Mouse (Mus musculus) left cerebral cortex, adult 11 months (tissue): ENCODE measurements at regions not wholly inside any gene's neighbourhood (a gene's known extent, or its start where the extent isn't known, plus 50 kb on each side); places are given as distances from the start of the nearest gene placed in this dataset.
"Not testable (repeated sequence)": the region's sequence is repeated elsewhere in the genome, so short reads cannot be mapped to it uniquely, and the experiment has no call there.

Experiments used
- DNase-seq: peaks from one replicate; pipeline ENCODE4 v3.0.0; 2022; ENCODE audit warnings: low spot score

DNA sequence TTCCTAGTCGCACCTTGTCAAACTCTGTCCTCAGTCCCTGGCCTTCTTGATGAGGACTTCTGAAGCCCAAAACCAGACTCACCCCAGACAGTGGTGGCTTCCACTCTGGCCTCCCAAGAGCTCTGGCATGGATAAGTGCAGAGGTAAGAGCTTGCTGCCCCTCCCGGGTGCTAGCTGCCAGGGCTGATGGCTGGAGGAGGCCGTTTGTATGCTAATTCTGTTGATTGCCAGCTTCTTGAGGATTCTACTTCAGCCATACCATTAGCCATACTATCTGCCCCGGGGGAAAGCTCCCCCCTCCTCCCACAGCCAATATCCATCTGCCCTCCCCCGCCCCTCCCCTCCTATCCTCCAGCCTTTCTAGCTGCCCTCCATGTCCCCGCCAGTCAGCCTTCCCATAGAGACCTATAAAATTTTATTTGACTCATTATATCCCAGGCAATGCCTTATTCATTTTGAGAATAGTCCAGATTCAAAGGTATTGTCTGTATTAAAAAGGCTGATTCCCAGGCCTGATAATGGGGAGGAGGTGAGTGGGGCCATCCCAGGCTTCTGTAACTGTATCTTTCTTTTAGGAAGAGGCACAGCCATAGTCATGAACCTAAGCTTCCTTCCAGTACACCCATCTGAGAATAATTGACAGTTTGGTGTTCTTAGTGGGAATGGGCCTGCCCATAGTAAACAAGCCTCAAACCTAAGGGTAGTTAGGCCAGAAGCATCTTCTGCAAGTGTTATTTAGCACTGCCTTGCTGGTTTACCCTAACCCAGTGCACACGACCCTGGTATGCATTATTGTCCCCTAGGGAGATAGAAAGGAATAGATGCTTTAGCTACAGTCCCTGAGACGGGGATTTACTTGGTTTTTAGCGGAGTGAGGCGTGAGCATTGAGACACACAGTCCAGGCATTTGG lies 239.2 kb upstream of the 1700012A03Rik start:
- DNase-seq, result no peak

GRCm38 (mm10) chr6:31804468-31804867 lies 240.7 kb upstream of the Podxl start:
- DNase-seq, result not testable (repeated sequence)

DNA sequence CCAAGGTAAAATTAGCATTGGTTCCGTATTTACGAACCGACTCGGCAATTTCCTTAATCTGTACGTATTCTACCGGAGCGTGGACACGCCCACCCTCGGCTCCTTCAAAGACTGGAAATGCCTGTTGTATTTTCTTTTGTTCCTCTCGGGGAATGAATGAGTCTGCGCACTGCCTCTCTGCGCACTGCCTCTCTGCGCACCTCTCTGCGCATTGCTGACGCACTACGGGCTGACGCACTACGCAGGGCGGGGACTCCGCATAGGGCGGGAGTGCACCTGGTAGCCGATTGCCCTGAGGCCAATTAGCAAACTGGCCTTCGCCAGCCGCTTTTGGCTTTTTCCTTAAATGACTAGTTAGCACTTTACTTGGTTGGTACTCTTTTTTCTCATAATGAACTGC lies 239.4 kb upstream of the Podxl start:
- DNase-seq, result not testable (repeated sequence)

GRCm38 (mm10) chr6:31791547-31791946 lies 227.8 kb upstream of the Podxl start:
- DNase-seq, result no peak

DNA sequence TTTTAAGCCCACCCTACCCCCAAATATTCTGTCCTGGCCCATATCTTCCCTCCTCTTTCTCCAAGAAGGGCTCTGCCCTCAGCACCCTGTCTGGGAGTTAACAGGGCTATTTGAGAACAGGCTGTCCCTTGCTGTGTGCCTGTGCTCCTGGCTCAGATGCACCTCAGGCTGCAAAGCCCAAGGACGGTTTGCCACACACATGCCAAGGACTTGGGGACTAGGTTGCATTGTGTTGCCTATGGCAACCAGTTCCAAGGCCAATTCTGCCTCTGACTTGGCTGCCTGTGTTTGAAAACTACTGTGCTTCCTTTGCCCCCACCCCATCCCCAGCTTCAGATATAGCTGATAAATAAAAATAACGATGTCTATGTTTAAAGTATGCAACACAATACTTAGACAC lies 227.1 kb upstream of the Podxl start:
- DNase-seq, result no peak

DNA sequence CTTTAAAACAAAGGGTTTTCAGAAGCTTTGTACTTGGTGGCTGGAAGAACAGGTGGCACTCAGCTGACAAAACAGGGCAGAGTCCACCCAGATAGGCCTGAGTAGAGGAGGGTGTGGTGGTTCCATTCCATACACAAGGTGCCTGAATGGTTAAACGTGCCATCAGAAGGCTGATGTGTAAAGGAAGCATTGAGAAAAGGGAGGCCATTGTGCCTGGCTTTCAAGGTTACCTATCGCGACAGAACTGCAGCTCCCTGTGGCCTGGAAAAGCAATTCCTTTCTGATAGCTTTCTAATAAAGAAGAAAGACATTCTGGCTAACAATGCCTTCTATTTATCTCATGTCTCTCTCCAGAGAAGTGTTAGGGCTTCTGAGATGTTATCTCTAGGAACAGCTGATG lies 213.1 kb upstream of the Podxl start:
- no peak for DNase-seq

- DNase-seq, result no peak
Measured at GRCm38 (mm10) chr6:31771916-31772315, 208.1 kb upstream of the Podxl start.

DNA sequence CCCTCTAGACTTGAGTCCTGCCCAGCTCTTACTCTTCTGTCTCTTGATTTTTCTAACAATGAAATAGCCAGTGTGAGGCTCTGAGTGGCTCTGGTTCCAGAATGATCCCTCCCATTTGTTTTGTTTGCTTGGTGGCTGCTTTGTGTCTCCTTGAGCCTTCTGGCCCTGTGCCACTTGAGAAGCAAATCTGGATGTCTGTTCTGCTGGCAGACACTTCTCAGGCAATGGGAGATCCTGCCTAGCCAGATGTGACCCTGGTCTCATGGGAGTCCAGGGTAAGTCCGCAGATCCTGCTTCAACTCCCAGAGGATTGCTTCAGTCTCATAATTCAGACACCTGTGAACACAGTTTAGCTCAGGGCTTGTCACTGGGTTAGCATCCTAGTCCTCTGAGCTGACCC lies 181.8 kb upstream of the Podxl start:
- DNase-seq, result no peak

DNA sequence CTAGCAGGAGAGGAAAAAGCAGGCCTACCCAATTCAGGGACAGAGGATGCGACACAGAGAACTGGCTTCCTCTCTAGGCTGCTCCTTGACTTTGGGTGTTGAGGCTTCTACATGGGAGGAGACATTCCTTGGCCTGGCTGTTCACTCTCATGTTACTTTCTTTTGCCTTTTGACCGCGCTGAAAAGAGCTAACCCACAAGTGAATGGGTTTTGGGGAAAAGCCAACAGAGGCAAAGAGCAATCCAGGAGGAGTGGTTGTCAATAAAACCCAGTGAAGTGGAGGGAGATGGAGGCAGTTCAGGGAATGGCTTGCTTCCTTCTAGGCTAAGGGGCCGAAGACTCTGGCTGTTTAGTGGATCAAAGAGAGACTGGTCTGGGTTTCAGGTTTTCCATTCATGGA lies 167.6 kb upstream of the Podxl start:
- no peak for DNase-seq

- DNase-seq, result no peak
Measured at GRCm38 (mm10) chr6:31719614-31720013, 155.8 kb upstream of the Podxl start.

- no peak for DNase-seq
Measured at GRCm38 (mm10) chr6:31718843-31719242, 155.1 kb upstream of the Podxl start.

DNA sequence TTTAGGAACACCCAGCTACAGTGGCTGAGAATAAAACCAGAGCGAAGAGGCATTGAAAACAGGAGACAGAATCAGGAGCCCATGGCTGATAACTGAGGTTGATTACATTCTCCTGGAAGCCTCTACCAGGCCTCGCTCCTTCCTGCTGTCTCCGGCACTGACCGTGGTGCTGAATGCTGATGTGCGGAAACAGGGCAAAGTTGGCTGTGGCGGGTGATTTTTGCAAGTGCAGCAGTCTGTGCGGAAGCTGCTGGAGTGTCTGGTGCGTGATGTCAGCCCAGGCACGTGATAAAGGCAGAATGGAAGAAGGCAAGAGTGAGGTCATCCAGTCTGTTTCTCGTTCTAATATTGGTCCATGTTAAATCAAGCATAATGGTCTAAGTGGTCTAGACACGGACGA lies 153.8 kb upstream of the Podxl start:
- DNase-seq, result no peak

DNA sequence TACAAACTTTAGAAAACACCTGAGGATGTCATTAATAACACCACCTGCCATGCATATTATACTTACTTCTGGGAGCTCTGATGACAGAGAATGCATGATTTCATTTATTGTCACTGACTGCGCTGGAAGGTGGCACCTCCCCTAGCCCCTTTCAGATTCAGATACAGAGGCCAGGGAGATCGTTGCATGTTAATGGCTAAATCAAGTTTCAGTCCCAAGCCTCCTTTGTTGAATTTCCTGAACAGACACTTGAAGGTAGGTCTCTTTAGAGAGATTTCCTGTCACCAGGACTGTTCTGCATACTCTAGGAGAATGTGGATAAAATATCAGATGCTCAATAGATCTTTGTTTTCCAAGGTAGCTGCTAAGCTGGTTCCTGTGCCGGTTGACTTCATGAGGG lies 143.5 kb upstream of the Podxl start:
- no peak for DNase-seq

- DNase-seq, result no peak
Measured at GRCm38 (mm10) chr6:31704191-31704590, 140.4 kb upstream of the Podxl start.

- DNase-seq, result no peak
Measured at GRCm38 (mm10) chr6:31702931-31703330, 139.2 kb upstream of the Podxl start.

DNA sequence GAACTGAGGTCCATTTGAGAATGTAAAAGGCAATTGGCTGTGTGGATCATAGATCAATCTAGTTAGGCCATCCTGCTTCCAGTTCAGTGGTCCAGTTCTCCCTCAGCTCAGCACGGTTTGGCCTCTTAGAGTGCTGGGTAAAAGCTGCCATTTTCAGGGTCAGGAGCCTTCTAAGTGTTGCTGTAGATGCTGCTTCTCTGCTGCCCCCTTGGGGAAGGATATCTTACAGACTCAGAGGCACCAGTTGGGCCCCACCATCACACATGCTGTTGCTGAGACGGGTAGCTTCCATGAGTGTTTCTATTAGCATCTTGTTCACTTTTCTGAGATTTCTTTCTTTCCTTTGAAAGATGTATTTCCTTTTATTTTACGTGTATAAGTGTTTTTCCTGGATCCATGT lies 132.1 kb upstream of the Podxl start:
- no peak for DNase-seq

GRCm38 (mm10) chr6:31693047-31693446 lies 129.3 kb upstream of the Podxl start:
- no peak for DNase-seq

- no peak for DNase-seq
Measured at GRCm38 (mm10) chr6:31692024-31692423, 128.2 kb upstream of the Podxl start.

GRCm38 (mm10) chr6:31680101-31680500 lies 116.3 kb upstream of the Podxl start:
- no peak for DNase-seq

- DNase-seq, result no peak
Measured at GRCm38 (mm10) chr6:31665671-31666486, 102.1 kb upstream of the Podxl start.

- DNase-seq, result peak; percentile 59
Measured at GRCm38 (mm10) chr6:31664495-31664894, 100.7 kb upstream of the Podxl start.

GRCm38 (mm10) chr6:31660778-31661177 lies 97.0 kb upstream of the Podxl start:
- DNase-seq, result peak; percentile 63

DNA sequence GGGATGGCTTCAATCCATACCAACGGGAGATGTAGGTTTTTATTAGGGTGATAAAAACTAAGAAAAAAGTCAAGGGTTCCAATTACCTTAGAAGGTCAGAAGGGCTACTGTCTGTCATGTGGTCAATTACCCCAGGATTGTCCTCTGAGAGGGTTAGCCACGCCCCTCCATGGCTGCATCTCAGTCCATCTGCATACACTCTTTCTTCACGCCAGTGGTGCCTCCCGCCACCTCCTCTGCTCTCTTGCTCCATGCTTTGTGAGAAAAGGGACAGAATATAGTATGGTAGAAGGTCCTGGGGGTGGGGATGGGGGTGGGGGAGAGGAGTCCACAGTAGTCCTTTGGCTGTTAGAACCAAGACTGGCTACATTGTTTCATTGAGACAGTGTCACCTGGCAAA lies 96.1 kb upstream of the Podxl start:
- DNase-seq, result no peak
